Mouse (Mus musculus): ENCODE results near the gene Glis2.
A peak's percentile ranks its signal among the peaks of the same experiment; 100 is the strongest.

Gene Glis2

GRCm38 (mm10) chr16:4661605-4662004 lies 67.1 kb downstream of the Glis2 start:
- no peak for DNase-seq

GRCm38 (mm10) chr16:4663806-4664205 lies 69.3 kb downstream of the Glis2 start:
- DNase-seq = no peak

- no peak for DNase-seq
Measured at GRCm38 (mm10) chr16:4665726-4666125, 71.2 kb downstream of the Glis2 start.

GRCm38 (mm10) chr16:4667190-4667808 lies 72.8 kb downstream of the Glis2 start:
- peak; percentile 78 to 85 for DNase-seq

- no peak for DNase-seq
Measured at GRCm38 (mm10) chr16:4670317-4670716, 75.8 kb downstream of the Glis2 start.

- DNase-seq = no peak
Measured at GRCm38 (mm10) chr16:4674091-4674490, 79.6 kb downstream of the Glis2 start.
